Mouse (Mus musculus) kidney, adult 2 months (tissue): ENCODE results near the gene Vac14.

Experiments used
- CTCF ChIP-seq: fragments of 200-500 bp; conservative IDR thresholded peaks from 2 replicates; pipeline ENCODE4 v1.5.1; 2011; ENCODE audit warnings: low read depth, mild to moderate bottlenecking, control low read depth, low read length, moderate library complexity, mixed read lengths; ENCODE audit not compliant: insufficient read depth, insufficient read length
- POLR2A ChIP-seq: fragments of 200-500 bp; IDR thresholded peaks from one replicate; pipeline ENCODE4 v1.6.1; 2011; ENCODE audit warnings: low read depth, low read length, control low read depth

GRCm38 (mm10) chr8:110655827-110656226, 37.4 kb downstream of the Vac14 start:
- no peak for TF ChIP-seq POLR2A
- TF ChIP-seq CTCF = no peak
